Mouse (Mus musculus): Measurements from ENCODE around the gene Fam53b. TPM values are rescaled to one million over a fixed set of nuclear protein-coding genes. Genes with fewer than 3 reads are reported as not detected.
A peak's percentile ranks its signal among the peaks of the same experiment; 100 is the strongest.

Fam53b gene
- total RNA-seq, 2 experiments from 2014 or later = 17.1 to 17.2 TPM

GRCm38 (mm10) chr7:132811716-132812618, 1.7 kb downstream of the Fam53b start:
- peak in 1 of 2 experiments; percentile 49 for DNase-seq (ENCODE audit: low spot score in 2 of 2)

GRCm38 (mm10) chr7:132810879-132811278, 2.8 kb downstream of the Fam53b start:
- peak; percentile 95 to 97 for DNase-seq (ENCODE audit: low spot score in 2 of 2)

GRCm38 (mm10) chr7:132810368-132810767, 3.3 kb downstream of the Fam53b start:
- peak in 1 of 2 experiments; percentile 65 for DNase-seq (ENCODE audit: low spot score in 2 of 2)

GRCm38 (mm10) chr7:132809721-132810120, 4.0 kb downstream of the Fam53b start:
- no peak for DNase-seq (ENCODE audit: low spot score in 2 of 2)

- peak in 1 of 2 experiments; percentile 51 for DNase-seq (ENCODE audit: low spot score in 2 of 2)
Measured at GRCm38 (mm10) chr7:132808841-132809682, 4.6 kb downstream of the Fam53b start.

- peak in 1 of 2 experiments; percentile 20 for DNase-seq (ENCODE audit: low spot score in 2 of 2)
Measured at GRCm38 (mm10) chr7:132808051-132808796, 5.5 kb downstream of the Fam53b start.

GRCm38 (mm10) chr7:132806926-132807857, 6.5 kb downstream of the Fam53b start:
- peak in 1 of 2 experiments; percentile 28 for DNase-seq (ENCODE audit: low spot score in 2 of 2)

GRCm38 (mm10) chr7:132806286-132806685, 7.4 kb downstream of the Fam53b start:
- DNase-seq (ENCODE audit: low spot score in 2 of 2) = peak in 1 of 2 experiments; percentile 56

- no peak for DNase-seq (ENCODE audit: low spot score in 2 of 2)
Measured at GRCm38 (mm10) chr7:132804951-132805350, 8.7 kb downstream of the Fam53b start.

GRCm38 (mm10) chr7:132804461-132804860, 9.2 kb downstream of the Fam53b start:
- no peak for DNase-seq (ENCODE audit: low spot score in 2 of 2)

GRCm38 (mm10) chr7:132803962-132804361, 9.7 kb downstream of the Fam53b start:
- no peak for DNase-seq (ENCODE audit: low spot score in 2 of 2)

- DNase-seq (ENCODE audit: low spot score in 2 of 2) = no peak
Measured at GRCm38 (mm10) chr7:132803336-132803735, 10.3 kb downstream of the Fam53b start.

- DNase-seq (ENCODE audit: low spot score in 2 of 2) = no peak
Measured at GRCm38 (mm10) chr7:132802691-132803090, 11.0 kb downstream of the Fam53b start.

- no peak for DNase-seq (ENCODE audit: low spot score in 2 of 2)
Measured at GRCm38 (mm10) chr7:132802066-132802465, 11.6 kb downstream of the Fam53b start.

GRCm38 (mm10) chr7:132801509-132801908, 12.2 kb downstream of the Fam53b start:
- no peak for DNase-seq (ENCODE audit: low spot score in 2 of 2)

GRCm38 (mm10) chr7:132800868-132801267, 12.8 kb downstream of the Fam53b start:
- no peak for DNase-seq (ENCODE audit: low spot score in 2 of 2)

- DNase-seq (ENCODE audit: low spot score in 2 of 2) = no peak
Measured at GRCm38 (mm10) chr7:132799119-132800016, 14.3 kb downstream of the Fam53b start.

- no peak for DNase-seq (ENCODE audit: low spot score in 2 of 2)
Measured at GRCm38 (mm10) chr7:132795141-132795540, 18.5 kb downstream of the Fam53b start.

GRCm38 (mm10) chr7:132793467-132793866, 20.2 kb downstream of the Fam53b start:
- DNase-seq (ENCODE audit: low spot score in 2 of 2) = no peak

Data from layer of hippocampus, postnatal 10 days (tissue).